Mouse (Mus musculus): ENCODE results near the gene Scnm1.

- TF ChIP-seq IRF4 (IDR thresholded peaks at IDR 0.05; ENCODE audit: low read depth, low read length): no peak
- TF ChIP-seq CTCF (conservative IDR thresholded peaks at IDR 0.05 in 1 of 2, IDR thresholded peaks at IDR 0.05 in 1 of 2; ENCODE audit: low read depth in 2 of 2, low read length in 2 of 2): no peak
- TF ChIP-seq CHD2 (IDR thresholded peaks at IDR 0.05; ENCODE audit: low read length): no peak
- no peak for TF ChIP-seq POLR2A (IDR thresholded peaks at IDR 0.05; ENCODE audit: low read depth, low read length)
- TF ChIP-seq TCF12 (IDR thresholded peaks at IDR 0.05; ENCODE audit: low read depth, low read length): no peak
- no peak for TF ChIP-seq HCFC1 (IDR thresholded peaks at IDR 0.05; ENCODE audit: low read depth, low read length)
- TF ChIP-seq ZC3H11A (IDR thresholded peaks at IDR 0.05; ENCODE audit: low read depth, low read length): no peak
- no peak for TF ChIP-seq USF1 (IDR thresholded peaks at IDR 0.05; ENCODE audit: low read depth, low read length)
These were observed 27.3 kb upstream of the Scnm1 start for GRCm38 (mm10) chr3:95161041-95161551.

Measured in CH12.LX (cell line).